Comparison of ENCODE assay signal across 24 mouse cellular contexts in genomic region chr4:136164981-136165380, GRCm38 (mm10). TPM values are rescaled to one million over a fixed set of nuclear protein-coding genes. Genes with fewer than 3 reads are reported as not detected.
A peak's percentile ranks its signal among the peaks of the same experiment; 100 is the strongest.
DNase-seq lines count a peak whose midpoint lies in the region; ATAC-seq and TF ChIP-seq lines count a peak whose summit lies in the region.
"Had no signal": no experiment of that assay in that cellular context is flagged by ENCODE, and none has a peak within 500 bp of the region (broad histone marks: within the 10 kb centered on the region; RNA-seq: fewer than 3 reads in every experiment).

No protein-coding gene starts in this region.

- H3K79me3 ChIP-seq in C2C12 (ENCODE audit: low read depth) = no peaks in the 10 kb centered on the region

- no peak overlapping the region for H3K4me3 ChIP-seq in forebrain, embryonic 12.5 days (replicated peaks)
- no peak overlapping the region for H3K4me3 ChIP-seq in forebrain, embryonic 16.5 days (replicated peaks; ENCODE audit: low read length)
- H3K4me3 ChIP-seq in C2C12 (ENCODE audit: insufficient read depth, poor library complexity, severe bottlenecking) = no peak overlapping the region
- H3K4me3 ChIP-seq: embryonic facial prominence, embryonic 13.5 days; forebrain, embryonic 15.5 days; hindbrain, embryonic 13.5 days had no signal

- no peaks in the 10 kb centered on the region for H3K9me3 ChIP-seq in forebrain, embryonic 12.5 days
- H3K9me3 ChIP-seq in forebrain, embryonic 16.5 days (ENCODE audit: control insufficient read depth, low read length) = no peaks in the 10 kb centered on the region
- H3K9me3 ChIP-seq: embryonic facial prominence, embryonic 13.5 days; forebrain, embryonic 15.5 days; hindbrain, embryonic 13.5 days had no signal

- WGBS in forebrain, embryonic 12.5 days = 81% methylated on average over 8 of the region's 8 CpGs
- WGBS in forebrain, embryonic 16.5 days = 83% methylated on average over 8 of the region's 8 CpGs

- intact Hi-C loops in gastrocnemius, postnatal 14 days (cut with DNase I; ENCODE audit: low total_unique reads) = loop anchor here (2.0 kb wide), 1 partner anchor 34 kb away; no protein-coding TSS in a partner anchor
- intact Hi-C loops in gastrocnemius, postnatal 36 days (cut with DNase I) = no loop called here

- peaks cover 11% of the 10 kb centered on the region for H3K4me1 ChIP-seq in forebrain, embryonic 12.5 days
- H3K4me1 ChIP-seq in forebrain, embryonic 16.5 days (replicated peaks; ENCODE audit: control insufficient read depth, insufficient read depth, low read length) = peaks cover 3% of the 10 kb centered on the region

- DNase-seq in gastrocnemius, postnatal 14 days = peak; percentile 64
- no peak for DNase-seq in gastrocnemius, postnatal 36 days
- DNase-seq in gastrocnemius, postnatal 25 days = peak; percentile 45
- DNase-seq in adrenal gland, postnatal 36 days = no peak
- DNase-seq: adrenal gland, postnatal 10 days; B cell, adult 2 months; cerebellum, adult 11 months; cerebellum, adult 2 months; cerebellum, adult 9-11 months; cerebellum, postnatal 25 days; heart, adult 11 months; kidney, adult 18-20 months; kidney, adult 9 months had no signal

- no peak overlapping the region for H3ac ChIP-seq in C2C12 (ENCODE audit: control insufficient read depth, insufficient read length, low read depth)

- no peaks in the 10 kb centered on the region for H3K79me2 ChIP-seq in C2C12 (ENCODE audit: control insufficient read depth, insufficient read depth)

- no peak overlapping the region for H3K4me2 ChIP-seq in forebrain, embryonic 12.5 days
- H3K4me2 ChIP-seq in forebrain, embryonic 16.5 days (ENCODE audit: low read length) = no peak overlapping the region
- H3K4me2 ChIP-seq: embryonic facial prominence, embryonic 13.5 days; forebrain, embryonic 15.5 days; heart, embryonic 11.5 days; hindbrain, embryonic 13.5 days had no signal

- H3K27me3 ChIP-seq in forebrain, embryonic 12.5 days = no peaks in the 10 kb centered on the region
- H3K27me3 ChIP-seq in forebrain, embryonic 16.5 days (replicated peaks; ENCODE audit: control insufficient read depth, insufficient read depth, low read length) = no peaks in the 10 kb centered on the region
- H3K27me3 ChIP-seq in C2C12 (ENCODE audit: control insufficient read depth, insufficient read depth, insufficient read length) = no peaks in the 10 kb centered on the region
- H3K27me3 ChIP-seq: embryonic facial prominence, embryonic 13.5 days; forebrain, embryonic 15.5 days; hindbrain, embryonic 13.5 days had no signal

- no peak overlapping the region for H3K9ac ChIP-seq in forebrain, embryonic 12.5 days
- H3K9ac ChIP-seq in forebrain, embryonic 16.5 days (replicated peaks; ENCODE audit: low read depth, low read length) = no peak overlapping the region
- H3K9ac ChIP-seq: embryonic facial prominence, embryonic 13.5 days; forebrain, embryonic 15.5 days; hindbrain, embryonic 13.5 days had no signal

- no peak for TF ChIP-seq CTCF in C2C12 (IDR thresholded peaks at IDR 0.05; ENCODE audit: control insufficient read depth, insufficient read depth, insufficient read length)

- H3K36me3 ChIP-seq in forebrain, embryonic 12.5 days (replicated peaks) = no peaks in the 10 kb centered on the region
- H3K36me3 ChIP-seq in forebrain, embryonic 16.5 days (ENCODE audit: control insufficient read depth, insufficient read depth) = no peaks in the 10 kb centered on the region
- H3K36me3 ChIP-seq in C2C12 (ENCODE audit: control insufficient read depth, insufficient read depth) = no peaks in the 10 kb centered on the region
- H3K36me3 ChIP-seq: embryonic facial prominence, embryonic 13.5 days; forebrain, embryonic 15.5 days; hindbrain, embryonic 13.5 days had no signal

- H3K27ac ChIP-seq in forebrain, embryonic 12.5 days = 0 out of 2 replicates have a peak overlapping the region, but pooled peaks have one; percentile 19
- no peak overlapping the region for H3K27ac ChIP-seq in forebrain, embryonic 16.5 days (ENCODE audit: low read length)
- H3K27ac ChIP-seq: embryonic facial prominence, embryonic 13.5 days; forebrain, embryonic 15.5 days; hindbrain, embryonic 13.5 days; hindbrain, postnatal 0 days had no signal

- no peak for ATAC-seq in forebrain, embryonic 12.5 days (ENCODE audit: low FRiP score)
- ATAC-seq in forebrain, embryonic 16.5 days = no peak
- ATAC-seq: CD4-positive, CD25-positive, alpha-beta regulatory T cell, adult 4 months; forebrain, embryonic 15.5 days; hindbrain, postnatal 0 days; inflammation-experienced regulatory T-cells, adult 6 months had no signal

TF ChIP-seq in C2C12, 6 proteins besides CTCF, POLR2A, EP300 and RAD21:
- TF ChIP-seq CEBPB (IDR thresholded peaks at IDR 0.05; ENCODE audit: low read depth) (no peak), MYOG (IDR thresholded peaks at IDR 0.05; ENCODE audit: control insufficient read depth, extremely low read depth, insufficient read length) (no peak), USF1 (IDR thresholded peaks at IDR 0.05; ENCODE audit: low read depth) (no peak), MAX (IDR thresholded peaks at IDR 0.05) (peak; percentile 54), FOSL1 (IDR thresholded peaks at IDR 0.05; ENCODE audit: insufficient read depth, low read length, poor library complexity, severe bottlenecking) (no peak), MYOD1 (IDR thresholded peaks at IDR 0.05; ENCODE audit: control insufficient read depth, insufficient read length, low read depth) (peak; percentile 97)

RNA-seq across cellular contexts. Expression of gene E2f2, which starts 7.2 kb away (rescaled TPM):
- polyA plus RNA-seq in forebrain, embryonic 12.5 days (2016; fragmentation: Nextera tagmentation; extraction: Ambion mirVana) = 13.4 and 14.6 TPM in 2 replicates
- 3.9 and 4.3 TPM in 2 replicates for polyA plus RNA-seq in forebrain, embryonic 16.5 days (2015; fragmentation: Nextera tagmentation; extraction: Ambion mirVana)
- total RNA-seq in gastrocnemius, postnatal 14 days (2021) = 1 to 10 TPM; 4.0 to 6.5 TPM
- total RNA-seq in gastrocnemius, postnatal 36 days (2021) = 1 to 10 TPM; 1.3 to 1.9 TPM
- 11.5 TPM for polyA plus RNA-seq in C2C12 (2012; fragmentation: generic; extraction: Trizol)
- total RNA-seq in gastrocnemius, postnatal 25 days (2021) = 1 to 10 TPM; 1.8 to 3.5 TPM
- 1 to 10 TPM; 2.1 to 2.3 TPM for total RNA-seq in adrenal gland, postnatal 36 days (2021)

RNA-seq across cellular contexts. Expression of gene Id3, which starts 21.7 kb away (rescaled TPM):
- polyA plus RNA-seq in forebrain, embryonic 12.5 days (2016; fragmentation: Nextera tagmentation; extraction: Ambion mirVana) = 173 and 228 TPM in 2 replicates
- 85.1 and 102 TPM in 2 replicates for polyA plus RNA-seq in forebrain, embryonic 16.5 days (2015; fragmentation: Nextera tagmentation; extraction: Ambion mirVana)
- total RNA-seq in gastrocnemius, postnatal 14 days (2021) = 10 to 100 TPM; 28.4 to 28.7 TPM
- 10 to 100 TPM; 13.8 to 14.1 TPM for total RNA-seq in gastrocnemius, postnatal 36 days (2021)
- 780 TPM for polyA plus RNA-seq in C2C12 (2012; fragmentation: generic; extraction: Trizol)
- total RNA-seq in gastrocnemius, postnatal 25 days (2021) = 10 to 100 TPM; 13.5 to 21.2 TPM
- total RNA-seq in adrenal gland, postnatal 36 days (2021) = 10 to 100 TPM; 60.0 to 74.0 TPM
- total RNA-seq: common myeloid progenitor, adult 5-6 weeks had no signal

RNA-seq across cellular contexts. Expression of gene Asap3, which starts 41.2 kb away (rescaled TPM):
- 5.9 and 6.4 TPM in 2 replicates for polyA plus RNA-seq in forebrain, embryonic 12.5 days (2016; fragmentation: Nextera tagmentation; extraction: Ambion mirVana)
- polyA plus RNA-seq in forebrain, embryonic 16.5 days (2015; fragmentation: Nextera tagmentation; extraction: Ambion mirVana) = 3.7 and 4.1 TPM in 2 replicates
- total RNA-seq in gastrocnemius, postnatal 14 days (2021) = 1 to 10 TPM; 4.0 to 5.9 TPM
- total RNA-seq in gastrocnemius, postnatal 36 days (2021) = 1 to 10 TPM; 1.8 to 2.1 TPM
- 3.8 TPM for polyA plus RNA-seq in C2C12 (2012; fragmentation: generic; extraction: Trizol)
- total RNA-seq in gastrocnemius, postnatal 25 days (2021) = 1 to 10 TPM; 2.8 to 3.0 TPM
- total RNA-seq in adrenal gland, postnatal 36 days (2021) = 1 to 10 TPM; 1.7 to 2.1 TPM
- total RNA-seq: common myeloid progenitor, adult 5-6 weeks had no signal
- polyA plus RNA-seq: CD4-positive, CD25-positive, alpha-beta regulatory T cell, adult 4 months had no signal

Comparison
In these comparisons a context has a peak if more than half of its experiments do, and no peak if none do; other contexts are left out.
1. DNase-seq: peak in gastrocnemius, postnatal 14 days (single experiment) and gastrocnemius, postnatal 25 days (single experiment); none in gastrocnemius, postnatal 36 days (0 of 2) and adrenal gland, postnatal 36 days (0 of 2).